Mouse (Mus musculus) olfactory bulb, adult 2 months (tissue): ENCODE measurements at regions not wholly inside any gene's neighbourhood (a gene's known extent, or its start where the extent isn't known, plus 50 kb on each side); places are given as distances from the start of the nearest gene placed in this dataset.

ENCODE experiments used
- CTCF ChIP-seq: fragments of 200-500 bp; IDR thresholded peaks from 2 replicates; pipeline ENCODE4 v1.5.1; 2012; ENCODE audit warnings: low read depth, mild to moderate bottlenecking, low read length, moderate library complexity; ENCODE audit not compliant: insufficient read depth
- POLR2A ChIP-seq: fragments of 200-500 bp; IDR thresholded peaks from 2 replicates; pipeline ENCODE4 v1.6.1; 2012; ENCODE audit warnings: mild to moderate bottlenecking, low read depth, low read length, moderate library complexity; ENCODE audit not compliant: insufficient read depth

- TF ChIP-seq CTCF = no peak
- no peak for TF ChIP-seq POLR2A
Observed at GRCm38 (mm10) chr12:29100042-29100570, 348.5 kb downstream of the Eipr1 start.
